Mouse (Mus musculus): ENCODE measurements around the gene Spata32. TPM values are rescaled to one million over a fixed set of nuclear protein-coding genes. Genes with fewer than 3 reads are reported as not detected.
"Not testable (repeated sequence)": the region's sequence is repeated elsewhere in the genome, so short reads cannot be mapped to it uniquely, and the experiment has no call there.

Spata32 gene
- polyA plus RNA-seq, 1 experiment from 2014 or later: not detected

GRCm38 (mm10) chr11:103237757-103238156 is 19.5 kb upstream of the Spata32 start:
- H3K4me3 ChIP-seq (replicated peaks): no peak overlapping the region
- H3K36me3 ChIP-seq: peaks cover 12% of the 10 kb centered on the region
- H3K9ac ChIP-seq: no peak overlapping the region
- H3K27me3 ChIP-seq (replicated peaks): no peaks in the 10 kb centered on the region
- WGBS: 74% methylated on average over 9 of the region's 9 CpGs
- H3K9me3 ChIP-seq: no peaks in the 10 kb centered on the region
- ATAC-seq: no peak
- H3K4me2 ChIP-seq (replicated peaks): no peak overlapping the region
- peaks cover 11% of the 10 kb centered on the region; the same call in 1 of the 2 replicates for H3K4me1 ChIP-seq (replicated peaks)
- no peak overlapping the region for H3K27ac ChIP-seq

- WGBS: 78% methylated on average over 10 of the region's 10 CpGs
- Histone ChIP-seq H3K36me3 (peaks cover 12% of the 10 kb centered on the region), H3K27ac (no peak overlapping the region)
Measured at GRCm38 (mm10) chr11:103236903-103237302, 18.7 kb upstream of the Spata32 start.

GRCm38 (mm10) chr11:103236431-103236830 is 18.2 kb upstream of the Spata32 start:
- Histone ChIP-seq H3K4me3 (replicated peaks) (no peak overlapping the region), H3K4me1 (replicated peaks) (peaks cover 11% of the 10 kb centered on the region; the same call in 1 of the 2 replicates), H3K27me3 (replicated peaks) (no peaks in the 10 kb centered on the region), H3K4me2 (replicated peaks) (no peak overlapping the region), H3K9me3 (no peaks in the 10 kb centered on the region), H3K36me3 (peaks cover 12% of the 10 kb centered on the region), H3K27ac (no peak overlapping the region), H3K9ac (no peak overlapping the region)
- WGBS: 79% methylated on average over 6 of the region's 6 CpGs
- no peak for ATAC-seq

More at GRCm38 (mm10) chr11:103236903-103237302, 18.7 kb upstream of the Spata32 start:
- peaks cover 11% of the 10 kb centered on the region; the same call in 1 of the 2 replicates for H3K4me1 ChIP-seq (replicated peaks)
- H3K27me3 ChIP-seq (replicated peaks): no peaks in the 10 kb centered on the region
- H3K4me3 ChIP-seq (replicated peaks): no peak overlapping the region
- H3K9me3 ChIP-seq: no peaks in the 10 kb centered on the region
- H3K9ac ChIP-seq: no peak overlapping the region
- no peak for ATAC-seq
- no peak overlapping the region for H3K4me2 ChIP-seq (replicated peaks)

GRCm38 (mm10) chr11:103235702-103236101 is 17.5 kb upstream of the Spata32 start:
- H3K27ac ChIP-seq: no peak overlapping the region
- ATAC-seq: no peak
- H3K36me3 ChIP-seq: peaks cover 18% of the 10 kb centered on the region
- H3K27me3 ChIP-seq (replicated peaks): no peaks in the 10 kb centered on the region
- peaks cover 9% of the 10 kb centered on the region; the same call in 1 of the 2 replicates for H3K4me1 ChIP-seq (replicated peaks)
- no peak overlapping the region for H3K4me2 ChIP-seq (replicated peaks)
- H3K9ac ChIP-seq: no peak overlapping the region
- no peaks in the 10 kb centered on the region for H3K9me3 ChIP-seq
- 50% methylated on average over 11 of the region's 11 CpGs for WGBS
- H3K4me3 ChIP-seq (replicated peaks): no peak overlapping the region

DNA sequence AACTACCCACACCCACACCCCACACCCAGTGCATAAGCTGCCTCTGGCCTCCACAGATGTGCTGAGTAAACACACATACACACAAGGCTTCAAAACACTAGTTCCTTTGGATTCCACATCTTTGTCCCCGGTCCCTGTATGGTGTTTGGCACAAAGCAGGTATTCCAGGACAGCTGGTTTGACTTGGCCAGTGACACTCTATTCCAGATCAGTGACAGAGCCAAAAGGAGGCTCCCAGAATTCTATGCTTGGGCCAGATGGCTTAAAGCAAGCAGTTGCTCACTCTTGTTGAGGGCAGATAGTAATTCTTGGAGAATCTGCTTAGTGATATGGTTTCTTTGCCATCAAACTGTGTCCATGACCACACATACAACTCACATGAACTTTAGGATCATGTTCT is 16.2 kb upstream of the Spata32 start:
- no peak for ATAC-seq
- Histone ChIP-seq H3K4me3 (replicated peaks) (no peak overlapping the region), H3K4me1 (replicated peaks) (peaks cover 6% of the 10 kb centered on the region; the same call in 1 of the 2 replicates), H3K9me3 (no peaks in the 10 kb centered on the region), H3K4me2 (replicated peaks) (no peak overlapping the region), H3K27me3 (replicated peaks) (no peaks in the 10 kb centered on the region), H3K9ac (no peak overlapping the region), H3K36me3 (peaks cover 19% of the 10 kb centered on the region), H3K27ac (no peak overlapping the region)
- WGBS: 61% methylated on average over 1 of the region's 1 CpGs

GRCm38 (mm10) chr11:103232966-103233365 is 14.7 kb upstream of the Spata32 start:
- Histone ChIP-seq H3K27ac (no peak overlapping the region), H3K9me3 (no peaks in the 10 kb centered on the region), H3K4me3 (replicated peaks) (no peak overlapping the region), H3K36me3 (peaks cover 10% of the 10 kb centered on the region), H3K4me2 (replicated peaks) (no peak overlapping the region), H3K4me1 (replicated peaks) (peaks cover 6% of the 10 kb centered on the region; the same call in 1 of the 2 replicates), H3K9ac (no peak overlapping the region), H3K27me3 (replicated peaks) (no peaks in the 10 kb centered on the region)
- no peak for ATAC-seq
- WGBS: 38% methylated on average over 7 of the region's 7 CpGs

- Histone ChIP-seq H3K9ac (no peak overlapping the region), H3K9me3 (no peaks in the 10 kb centered on the region), H3K4me2 (replicated peaks) (no peak overlapping the region), H3K27me3 (replicated peaks) (no peaks in the 10 kb centered on the region), H3K27ac (no peak overlapping the region), H3K4me1 (replicated peaks) (peaks cover 9% of the 10 kb centered on the region; the same call in 1 of the 2 replicates), H3K4me3 (replicated peaks) (no peak overlapping the region), H3K36me3 (peaks cover 16% of the 10 kb centered on the region)
- no peak for ATAC-seq
- WGBS: 95% methylated on average over 7 of the region's 7 CpGs
Measured at GRCm38 (mm10) chr11:103231367-103231766, 13.1 kb upstream of the Spata32 start.

DNA sequence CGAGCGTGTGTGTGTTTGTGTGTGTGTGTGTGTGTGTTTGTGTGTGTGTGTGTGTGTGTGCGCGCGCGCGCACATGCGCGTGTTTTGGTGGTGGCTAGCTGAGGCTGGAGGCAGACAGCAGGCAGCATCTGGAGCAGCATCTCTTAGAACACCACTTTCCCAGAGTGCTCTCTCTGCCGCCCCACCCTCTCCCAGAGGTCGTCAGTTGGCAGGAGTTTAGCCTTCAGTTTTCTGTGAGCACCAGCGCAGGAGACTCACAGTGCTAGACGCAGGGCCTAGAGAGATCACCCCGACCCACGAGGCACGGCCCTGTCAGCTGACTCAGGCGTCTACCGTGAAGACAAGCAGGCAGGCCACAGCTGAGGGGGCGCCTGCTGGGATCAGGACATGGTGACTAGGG is 12.4 kb upstream of the Spata32 start:
- WGBS: 86% methylated on average over 19 of the region's 19 CpGs
- H3K9ac ChIP-seq: no peak overlapping the region
- H3K4me1 ChIP-seq (replicated peaks): peaks cover 5% of the 10 kb centered on the region; the same call in 1 of the 2 replicates
- peaks cover 16% of the 10 kb centered on the region for H3K36me3 ChIP-seq
- H3K27ac ChIP-seq: no peak overlapping the region
- no peaks in the 10 kb centered on the region for H3K9me3 ChIP-seq
- no peak overlapping the region for H3K4me2 ChIP-seq (replicated peaks)
- H3K27me3 ChIP-seq (replicated peaks): no peaks in the 10 kb centered on the region
- H3K4me3 ChIP-seq (replicated peaks): no peak overlapping the region
- no peak for ATAC-seq

DNA sequence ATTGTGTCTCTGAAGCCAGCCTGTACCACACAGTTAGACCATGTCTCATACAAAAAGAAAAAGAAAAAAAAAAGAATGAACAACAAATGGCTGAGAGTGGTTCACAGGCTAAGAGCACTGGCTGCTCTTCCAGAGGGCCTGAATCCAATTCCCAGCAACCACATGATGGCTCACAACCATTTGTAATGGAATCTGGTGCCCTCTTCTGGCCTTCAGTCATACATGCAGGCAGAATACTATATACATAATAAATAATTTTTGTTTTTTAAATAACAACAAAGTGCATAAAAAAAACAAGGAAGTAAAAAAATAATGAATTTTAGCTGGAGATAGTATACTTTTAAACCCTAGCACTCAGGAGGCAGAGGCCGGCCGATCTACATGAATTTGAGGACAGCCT is 11.4 kb upstream of the Spata32 start:
- no peak overlapping the region for H3K9ac ChIP-seq
- WGBS: 94% methylated on average over 2 of the region's 2 CpGs
- H3K36me3 ChIP-seq: peaks cover 16% of the 10 kb centered on the region
- H3K4me2 ChIP-seq (replicated peaks): no peak overlapping the region
- H3K9me3 ChIP-seq: no peaks in the 10 kb centered on the region
- no peak for ATAC-seq
- H3K4me1 ChIP-seq (replicated peaks): peaks cover 4% of the 10 kb centered on the region; the same call in 1 of the 2 replicates
- H3K27ac ChIP-seq: no peak overlapping the region
- H3K27me3 ChIP-seq (replicated peaks): no peaks in the 10 kb centered on the region
- H3K4me3 ChIP-seq (replicated peaks): no peak overlapping the region

- Histone ChIP-seq H3K9me3 (no peaks in the 10 kb centered on the region), H3K36me3 (peaks cover 21% of the 10 kb centered on the region; the same call in 1 of the 2 replicates), H3K27me3 (replicated peaks) (no peaks in the 10 kb centered on the region), H3K4me2 (replicated peaks) (no peak overlapping the region), H3K4me1 (replicated peaks) (peaks cover 11% of the 10 kb centered on the region; the same call in 1 of the 2 replicates), H3K9ac (no peak overlapping the region), H3K27ac (no peak overlapping the region), H3K4me3 (replicated peaks) (no peak overlapping the region)
- 74% methylated on average over 18 of the region's 18 CpGs for WGBS
- no peak for ATAC-seq
Measured at GRCm38 (mm10) chr11:103223951-103224456, 5.8 kb upstream of the Spata32 start.

GRCm38 (mm10) chr11:103223444-103223843 is 5.2 kb upstream of the Spata32 start:
- Histone ChIP-seq H3K36me3 (peaks cover 21% of the 10 kb centered on the region; the same call in 1 of the 2 replicates), H3K4me3 (replicated peaks) (no peak overlapping the region), H3K4me1 (replicated peaks) (peaks cover 14% of the 10 kb centered on the region), H3K27ac (no peak overlapping the region), H3K9me3 (no peaks in the 10 kb centered on the region), H3K9ac (no peak overlapping the region), H3K4me2 (replicated peaks) (no peak overlapping the region), H3K27me3 (replicated peaks) (no peaks in the 10 kb centered on the region)
- WGBS: 80% methylated on average over 10 of the region's 10 CpGs
- no peak for ATAC-seq

- not testable (repeated sequence) for H3K27me3 ChIP-seq (replicated peaks); H3K27ac ChIP-seq; H3K9me3 ChIP-seq; H3K4me3 ChIP-seq (replicated peaks); ATAC-seq; H3K4me2 ChIP-seq (replicated peaks); H3K9ac ChIP-seq
- WGBS: 84% methylated on average over 4 of the region's 4 CpGs
- Histone ChIP-seq H3K36me3 (peaks cover 21% of the 10 kb centered on the region; the same call in 1 of the 2 replicates), H3K4me1 (replicated peaks) (peaks cover 19% of the 10 kb centered on the region)
Measured at GRCm38 (mm10) chr11:103222718-103223117, 4.5 kb upstream of the Spata32 start.

DNA sequence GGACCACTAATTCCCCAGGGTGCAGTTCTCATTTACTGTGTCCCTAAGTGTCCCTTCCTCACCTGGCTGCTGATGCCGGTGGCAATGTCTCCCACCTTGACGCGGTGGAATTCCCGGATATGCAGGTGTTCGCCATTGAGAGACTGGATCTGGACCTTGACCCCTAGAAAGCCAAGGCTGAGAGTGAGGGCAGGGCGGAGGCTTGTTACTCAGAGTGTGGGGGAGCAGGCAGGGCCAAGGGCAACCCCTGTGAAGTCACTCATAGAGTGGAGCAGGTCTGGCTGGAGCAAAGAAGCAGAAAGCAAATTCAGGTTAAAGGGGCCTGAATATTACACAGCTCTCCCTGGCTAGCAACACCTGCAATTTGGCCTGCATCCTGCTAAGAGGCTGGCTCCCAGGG is 3.2 kb upstream of the Spata32 start:
- Histone ChIP-seq H3K9ac (no peak overlapping the region), H3K9me3 (no peaks in the 10 kb centered on the region), H3K36me3 (peaks cover 15% of the 10 kb centered on the region; the same call in 1 of the 2 replicates), H3K4me1 (replicated peaks) (peaks cover 17% of the 10 kb centered on the region), H3K27ac (peak overlapping the region; percentile 19; the same call in 1 of the 2 replicates), H3K27me3 (replicated peaks) (no peaks in the 10 kb centered on the region), H3K4me3 (replicated peaks) (no peak overlapping the region), H3K4me2 (replicated peaks) (peak overlapping the region; percentile 26; the same call in 1 of the 2 replicates)
- peak; percentile 84 for ATAC-seq
- 59% methylated on average over 6 of the region's 6 CpGs for WGBS
